Mouse (Mus musculus): ENCODE results near the gene Kng1.

DNA sequence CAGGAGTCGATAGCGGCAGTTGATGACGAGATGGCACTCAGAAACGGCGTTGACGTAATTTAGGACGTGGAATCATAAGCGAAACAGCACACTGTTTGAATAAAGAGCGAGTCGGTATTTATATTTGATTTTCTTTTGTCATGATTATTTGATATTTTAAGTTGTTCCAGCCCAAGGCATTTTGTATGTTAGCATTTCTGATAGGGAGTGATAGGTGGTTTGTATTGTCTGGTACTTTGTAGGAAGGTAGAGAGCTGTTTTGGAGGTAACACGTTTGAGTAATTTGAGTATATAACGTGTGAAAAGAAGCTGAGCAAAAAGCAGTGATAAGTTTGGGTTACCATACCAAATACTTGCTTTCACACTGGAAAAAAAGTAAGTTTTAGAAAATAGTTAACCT lies 54.7 kb downstream of the Kng1 start:
- TF ChIP-seq CTCF (IDR thresholded peaks at IDR 0.05; ENCODE audit: low read depth, low read length) (no peak), POLR2A (IDR thresholded peaks at IDR 0.05; ENCODE audit: extremely low read depth, insufficient read depth, low read length) (no peak)

All from liver, adult 2 months (tissue).